Mouse (Mus musculus): ENCODE data around the gene Ifnz. TPM values are rescaled to one million over a fixed set of nuclear protein-coding genes. Genes with fewer than 3 reads are reported as not detected.
A peak's percentile ranks its signal among the peaks of the same experiment; 100 is the strongest.
"Not testable (repeated sequence)": the region's sequence is repeated elsewhere in the genome, so short reads cannot be mapped to it uniquely, and the experiment has no call there.

The Ifnz gene
- polyA plus RNA-seq, 1 experiment from 2014 or later, result not detected

- not testable (repeated sequence) for H3K36me3 ChIP-seq; ATAC-seq; H3K9me3 ChIP-seq (replicated peaks); H3K9ac ChIP-seq; H3K27me3 ChIP-seq (replicated peaks)
- Histone ChIP-seq H3K4me2 (peak overlapping the region; percentile 64), H3K4me1 (peaks cover 13% of the 10 kb centered on the region), H3K27ac (0 out of 2 replicates have a peak overlapping the region, but pooled peaks have one; percentile 58), H3K4me3 (peak overlapping the region; percentile 44)
- WGBS (ENCODE audit: insufficient replicate concordance), result under 1% methylated on average over 27 of the region's 28 CpGs
Observed at GRCm38 (mm10) chr4:88760431-88760830, 21.5 kb upstream of the Ifnz start.

- not testable (repeated sequence) for H3K36me3 ChIP-seq; H3K27me3 ChIP-seq (replicated peaks); H3K9me3 ChIP-seq (replicated peaks); H3K4me1 ChIP-seq; H3K4me3 ChIP-seq; H3K27ac ChIP-seq; ATAC-seq; H3K9ac ChIP-seq; H3K4me2 ChIP-seq
- WGBS (ENCODE audit: insufficient replicate concordance), result 62% methylated on average over 6 of the region's 8 CpGs
Observed at GRCm38 (mm10) chr4:88761776-88762175, 20.2 kb upstream of the Ifnz start.

GRCm38 (mm10) chr4:88762341-88762740 is 19.6 kb upstream of the Ifnz start:
- not testable (repeated sequence) for H3K27me3 ChIP-seq (replicated peaks); ATAC-seq; H3K9me3 ChIP-seq (replicated peaks); H3K4me1 ChIP-seq; H3K9ac ChIP-seq; H3K4me3 ChIP-seq; H3K36me3 ChIP-seq; H3K27ac ChIP-seq
- peak overlapping the region; percentile 57 for H3K4me2 ChIP-seq
- WGBS (ENCODE audit: insufficient replicate concordance), result 30% methylated on average over 9 of the region's 9 CpGs

DNA sequence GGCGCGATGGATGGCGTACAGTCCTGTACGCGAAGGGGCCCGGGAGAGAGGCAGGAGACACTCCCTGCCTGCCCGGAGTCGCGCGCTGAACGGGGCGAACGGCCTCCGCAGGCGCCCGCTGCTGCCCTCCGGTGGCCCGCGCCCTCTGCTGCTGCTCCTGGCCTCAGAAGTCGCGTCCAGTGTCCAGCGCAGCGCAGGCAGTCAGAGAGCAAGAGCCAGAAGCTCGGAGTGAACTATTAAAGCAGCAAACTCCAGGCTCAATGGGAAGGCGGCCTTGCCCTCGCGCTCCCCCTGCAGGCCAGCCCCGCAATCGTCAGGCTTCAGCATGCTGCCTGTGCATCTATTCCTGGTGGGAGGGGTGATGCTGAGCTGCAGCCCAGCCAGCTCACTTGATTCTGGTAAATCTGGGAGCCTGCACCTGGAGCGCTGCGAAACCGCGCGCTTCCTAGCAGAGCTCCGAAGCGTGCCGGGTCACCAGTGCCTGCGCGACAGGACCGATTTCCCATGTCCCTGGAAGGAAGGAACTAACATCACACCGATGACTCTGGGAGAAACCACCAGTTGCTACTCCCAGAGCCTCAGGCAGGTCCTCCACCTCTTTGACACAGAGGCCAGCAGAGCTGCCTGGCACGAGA is 18.4 kb upstream of the Ifnz start:
- not testable (repeated sequence) for H3K27me3 ChIP-seq (replicated peaks); H3K27ac ChIP-seq; H3K9me3 ChIP-seq (replicated peaks); H3K4me1 ChIP-seq; H3K9ac ChIP-seq; ATAC-seq; H3K36me3 ChIP-seq
- 5% methylated on average over 29 of the region's 42 CpGs for WGBS (ENCODE audit: insufficient replicate concordance)
- H3K4me2 ChIP-seq, result peak overlapping the region; percentile 67
- peak overlapping the region; percentile 44 for H3K4me3 ChIP-seq

GRCm38 (mm10) chr4:88773534-88773933 is 8.4 kb upstream of the Ifnz start, which contains the start of gene Gm13290:
TSS of gene Gm13290 (plus strand) at chr4:88773834.
- not testable (repeated sequence) for H3K9me3 ChIP-seq (replicated peaks); H3K4me1 ChIP-seq; H3K27me3 ChIP-seq (replicated peaks); H3K4me3 ChIP-seq; H3K27ac ChIP-seq; H3K36me3 ChIP-seq; H3K9ac ChIP-seq; ATAC-seq
- H3K4me2 ChIP-seq, result 0 out of 2 replicates have a peak within 1 kb of the TSS, but pooled peaks have one; percentile 16
- WGBS (ENCODE audit: insufficient replicate concordance), result no CpG with 5 or more reads among the region's 32 CpGs

- not testable (repeated sequence) for ATAC-seq
- WGBS (ENCODE audit: insufficient replicate concordance), result no CpG with 5 or more reads among the region's 29 CpGs
Observed at GRCm38 (mm10) chr4:88776622-88777021, 5.3 kb upstream of the Ifnz start, which contains the start of gene Gm13289. TSS of gene Gm13289 (plus strand) at chr4:88776922.

GRCm38 (mm10) chr4:88779550-88779949 is 2.4 kb upstream of the Ifnz start, which contains the start of gene Gm13272:
TSS of gene Gm13272 (plus strand) at chr4:88779850.
- H3K27me3 ChIP-seq (replicated peaks); H3K9me3 ChIP-seq (replicated peaks); H3K4me2 ChIP-seq; H3K4me3 ChIP-seq; H3K36me3 ChIP-seq; H3K9ac ChIP-seq; H3K4me1 ChIP-seq; ATAC-seq; H3K27ac ChIP-seq: not testable (repeated sequence)
- no CpG with 5 or more reads among the region's 29 CpGs for WGBS (ENCODE audit: insufficient replicate concordance)

More at GRCm38 (mm10) chr4:88776622-88777021, 5.3 kb upstream of the Ifnz start, which contains the start of gene Gm13289:
- H3K9ac ChIP-seq; H3K36me3 ChIP-seq; H3K4me1 ChIP-seq; H3K9me3 ChIP-seq (replicated peaks); H3K4me2 ChIP-seq; H3K27me3 ChIP-seq (replicated peaks); H3K4me3 ChIP-seq; H3K27ac ChIP-seq: not testable (repeated sequence)

DNA sequence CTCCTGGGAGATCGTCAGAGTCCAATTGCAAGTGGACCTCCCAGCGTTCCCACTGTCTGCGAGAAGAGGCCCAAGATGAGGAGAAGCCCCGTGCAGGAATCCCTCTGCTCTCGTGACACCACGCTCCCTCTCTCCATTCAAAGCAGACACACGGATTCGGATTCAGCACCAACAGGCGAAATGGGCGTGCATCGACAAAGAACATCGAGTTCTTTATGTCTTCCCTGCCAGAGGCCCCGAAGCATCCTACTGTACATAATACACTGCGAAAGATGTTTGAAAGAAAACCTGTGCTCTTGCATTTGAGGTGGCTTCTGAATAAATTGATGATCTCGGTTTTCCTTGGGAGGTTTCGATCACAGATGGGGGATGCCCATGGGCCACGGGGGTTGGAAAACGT is 1.6 kb upstream of the Ifnz start:
- not testable (repeated sequence) for H3K4me1 ChIP-seq; H3K9me3 ChIP-seq (replicated peaks); H3K4me3 ChIP-seq; H3K36me3 ChIP-seq; H3K4me2 ChIP-seq; H3K27me3 ChIP-seq (replicated peaks); H3K27ac ChIP-seq; H3K9ac ChIP-seq; ATAC-seq
- WGBS (ENCODE audit: insufficient replicate concordance), result 43% methylated on average over 16 of the region's 18 CpGs

DNA sequence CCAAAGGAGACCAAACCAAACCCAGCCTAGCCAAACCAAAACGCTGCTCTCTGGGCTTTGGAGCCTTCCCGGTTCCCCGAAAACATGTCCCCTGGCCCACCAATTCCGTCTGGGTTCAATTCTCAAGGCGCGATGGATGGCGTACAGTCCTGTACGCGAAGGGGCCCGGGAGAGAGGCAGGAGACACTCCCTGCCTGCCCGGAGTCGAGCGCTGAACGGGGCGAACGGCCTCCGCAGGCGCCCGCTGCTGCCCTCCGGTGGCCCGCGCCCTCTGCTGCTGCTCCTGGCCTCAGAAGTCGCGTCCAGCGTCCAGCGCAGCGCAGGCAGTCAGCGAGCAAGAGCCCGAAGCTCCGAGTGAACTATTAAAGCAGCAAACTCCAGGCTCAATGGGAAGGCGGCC is 404 bp downstream of the Ifnz start:
- ATAC-seq; H3K27me3 ChIP-seq (replicated peaks); H3K9ac ChIP-seq; H3K36me3 ChIP-seq; H3K4me1 ChIP-seq; H3K9me3 ChIP-seq (replicated peaks); H3K27ac ChIP-seq: not testable (repeated sequence)
- WGBS (ENCODE audit: insufficient replicate concordance), result 0% methylated on average over 15 of the region's 31 CpGs
- peak overlapping the region; percentile 22; the same call in 1 of the 2 replicates for H3K4me3 ChIP-seq
- H3K4me2 ChIP-seq, result peak overlapping the region; percentile 54

GRCm38 (mm10) chr4:88785409-88785808 is 3.5 kb downstream of the Ifnz start, which contains the start of gene Gm13276:
TSS of gene Gm13276 (plus strand) at chr4:88785709.
- not testable (repeated sequence) for H3K4me2 ChIP-seq; H3K4me1 ChIP-seq; H3K27me3 ChIP-seq (replicated peaks); ATAC-seq; H3K4me3 ChIP-seq; H3K9me3 ChIP-seq (replicated peaks); H3K27ac ChIP-seq; H3K36me3 ChIP-seq; H3K9ac ChIP-seq
- WGBS (ENCODE audit: insufficient replicate concordance), result no CpG with 5 or more reads among the region's 27 CpGs

DNA sequence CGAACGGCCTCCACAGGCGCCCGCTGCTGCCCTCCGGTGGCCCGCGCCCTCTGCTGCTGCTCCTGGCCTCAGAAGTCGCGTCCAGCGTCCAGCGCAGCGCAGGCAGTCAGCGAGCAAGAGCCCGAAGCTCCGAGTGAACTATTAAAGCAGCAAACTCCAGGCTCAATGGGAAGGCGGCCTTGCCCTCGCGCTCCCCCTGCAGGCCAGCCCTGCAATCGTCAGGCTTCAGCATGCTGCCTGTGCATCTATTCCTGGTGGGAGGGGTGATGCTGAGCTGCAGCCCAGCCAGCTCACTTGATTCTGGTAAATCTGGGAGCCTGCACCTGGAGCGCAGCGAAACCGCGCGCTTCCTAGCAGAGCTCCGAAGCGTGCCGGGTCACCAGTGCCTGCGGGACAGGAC is 6.5 kb downstream of the Ifnz start, which contains the start of gene Gm13277:
Gene Gm13277, plus strand, starts transcription at position 231 of the 400 bp plus-strand sequence.
- not testable (repeated sequence) for H3K9me3 ChIP-seq (replicated peaks); H3K36me3 ChIP-seq; ATAC-seq; H3K27ac ChIP-seq; H3K27me3 ChIP-seq (replicated peaks); H3K4me1 ChIP-seq; H3K4me2 ChIP-seq; H3K4me3 ChIP-seq; H3K9ac ChIP-seq
- 0% methylated on average over 4 of the region's 28 CpGs for WGBS (ENCODE audit: insufficient replicate concordance)

DNA sequence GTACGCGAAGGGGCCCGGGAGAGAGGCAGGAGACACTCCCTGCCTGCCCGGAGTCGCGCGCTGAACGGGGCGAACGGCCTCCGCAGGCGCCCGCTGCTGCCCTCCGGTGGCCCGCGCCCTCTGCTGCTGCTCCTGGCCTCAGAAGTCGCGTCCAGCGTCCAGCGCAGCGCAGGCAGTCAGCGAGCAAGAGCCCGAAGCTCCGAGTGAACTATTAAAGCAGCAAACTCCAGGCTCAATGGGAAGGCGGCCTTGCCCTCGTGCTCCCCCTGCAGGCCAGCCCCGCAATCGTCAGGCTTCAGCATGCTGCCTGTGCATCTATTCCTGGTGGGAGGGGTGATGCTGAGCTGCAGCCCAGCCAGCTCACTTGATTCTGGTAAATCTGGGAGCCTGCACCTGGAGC is 9.3 kb downstream of the Ifnz start, which contains the start of gene Gm13278:
Gene Gm13278, plus strand, starts transcription at position 301 of the 400 bp plus-strand sequence.
- H3K27ac ChIP-seq; H3K4me1 ChIP-seq; H3K27me3 ChIP-seq (replicated peaks); H3K4me3 ChIP-seq; H3K9me3 ChIP-seq (replicated peaks); ATAC-seq; H3K4me2 ChIP-seq; H3K9ac ChIP-seq; H3K36me3 ChIP-seq: not testable (repeated sequence)
- no CpG with 5 or more reads among the region's 28 CpGs for WGBS (ENCODE audit: insufficient replicate concordance)
